Mouse (Mus musculus) ES-E14 (cell line): ENCODE results near the gene Nceh1.

Experiments
- CHD2 ChIP-seq: IDR thresholded peaks from 2 replicates; pipeline ENCODE4 v1.6.1; 2014; ENCODE audit warnings: mild to moderate bottlenecking, low read depth, low read length, inconsistent platforms
- ZNF384 ChIP-seq: IDR thresholded peaks from 2 replicates; pipeline ENCODE4 v1.6.1; 2012; ENCODE audit warnings: low read depth, low read length, inconsistent platforms

DNA sequence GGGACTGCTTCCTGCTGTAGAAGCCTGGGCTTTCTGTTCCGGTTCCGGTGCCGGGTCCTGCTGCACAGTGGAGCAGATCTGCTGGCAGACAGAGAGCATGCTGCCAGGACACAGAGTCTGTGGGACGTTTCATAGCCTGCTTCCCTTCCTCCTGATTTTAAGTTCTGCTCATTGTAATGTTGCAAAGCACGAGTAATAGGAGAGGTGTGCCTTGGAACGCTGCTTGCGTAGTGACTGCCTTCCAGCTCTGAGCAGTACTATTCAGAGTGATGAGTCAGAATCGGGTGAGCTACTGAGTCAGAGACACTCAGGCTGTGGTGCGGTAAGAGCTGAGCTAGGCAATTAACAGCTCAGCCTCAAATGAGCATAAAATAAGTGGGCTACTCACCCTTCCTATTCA lies 26.9 kb downstream of the Nceh1 start:
- TF ChIP-seq CHD2 (no peak), ZNF384 (no peak)
